Mouse (Mus musculus) neutrophil, adult 5-6 weeks (primary cell): ENCODE measurements at regions not wholly inside any gene's neighbourhood (a gene's known extent, or its start where the extent isn't known, plus 50 kb on each side); places are given as distances from the start of the nearest gene placed in this dataset.

Source experiments
- ATAC-seq: fragments of 151-379, 151-347 bp; 2 replicates; pipeline ENCODE4 v1.8.0; 2017; ENCODE audit warnings: mild to moderate bottlenecking, moderate TSS enrichment; ENCODE audit not compliant: insufficient number of reproducible peaks, poor library complexity, low FRiP score, severe bottlenecking; ENCODE audit errors: extremely low read depth

- ATAC-seq, result no peak
These were observed 247.5 kb downstream of the Rplp1 start for GRCm38 (mm10) chr9:61666761-61667332.

- peak; percentile 37; the same call in 1 of the 2 replicates for ATAC-seq
These were observed 248.2 kb downstream of the Rplp1 start for GRCm38 (mm10) chr9:61666118-61666517.

- ATAC-seq, result no peak
These were observed 249.1 kb downstream of the Rplp1 start for GRCm38 (mm10) chr9:61665254-61665653.

GRCm38 (mm10) chr9:61664000-61664622 lies 250.2 kb downstream of the Rplp1 start:
- ATAC-seq, result no peak

GRCm38 (mm10) chr9:61662055-61663028 lies 252.0 kb downstream of the Rplp1 start:
- peak; percentile 13; the same call in 1 of the 2 replicates for ATAC-seq

GRCm38 (mm10) chr9:61660191-61660590 lies 254.2 kb downstream of the Rplp1 start:
- no peak for ATAC-seq

GRCm38 (mm10) chr9:61657996-61658395 lies 256.3 kb downstream of the Rplp1 start:
- ATAC-seq, result no peak

GRCm38 (mm10) chr9:61655433-61655981 lies 258.8 kb downstream of the Rplp1 start:
- ATAC-seq, result no peak

- no peak for ATAC-seq
These were observed 268.5 kb downstream of the Rplp1 start for GRCm38 (mm10) chr9:61645661-61646425.

- no peak for ATAC-seq
These were observed 268.6 kb downstream of the Tle3 start for GRCm38 (mm10) chr9:61640739-61641138.

- ATAC-seq, result no peak
These were observed 266.7 kb downstream of the Tle3 start for GRCm38 (mm10) chr9:61638908-61639307.

GRCm38 (mm10) chr9:61633936-61634335 lies 261.8 kb downstream of the Tle3 start:
- ATAC-seq, result no peak

GRCm38 (mm10) chr9:61632602-61633001 lies 260.4 kb downstream of the Tle3 start:
- no peak for ATAC-seq

- no peak for ATAC-seq
These were observed 258.9 kb downstream of the Tle3 start for GRCm38 (mm10) chr9:61631097-61631496.

GRCm38 (mm10) chr9:61627801-61628574 lies 255.8 kb downstream of the Tle3 start:
- ATAC-seq, result peak; percentile 21; the same call in 1 of the 2 replicates

- ATAC-seq, result no peak
These were observed 250.8 kb downstream of the Tle3 start for GRCm38 (mm10) chr9:61622933-61623332.

- ATAC-seq, result no peak
These were observed 249.8 kb downstream of the Tle3 start for GRCm38 (mm10) chr9:61621939-61622338.

GRCm38 (mm10) chr9:61620786-61621185 lies 248.6 kb downstream of the Tle3 start:
- no peak for ATAC-seq
